Mouse (Mus musculus): ENCODE data around the gene Pip4p1. TPM values are rescaled to one million over a fixed set of nuclear protein-coding genes. Genes with fewer than 3 reads are reported as not detected.
"Not testable (repeated sequence)": the region's sequence is repeated elsewhere in the genome, so short reads cannot be mapped to it uniquely, and the experiment has no call there.

Gene Pip4p1
- polyA plus RNA-seq, 1 experiment from 2014 or later = 52.8 TPM

DNA sequence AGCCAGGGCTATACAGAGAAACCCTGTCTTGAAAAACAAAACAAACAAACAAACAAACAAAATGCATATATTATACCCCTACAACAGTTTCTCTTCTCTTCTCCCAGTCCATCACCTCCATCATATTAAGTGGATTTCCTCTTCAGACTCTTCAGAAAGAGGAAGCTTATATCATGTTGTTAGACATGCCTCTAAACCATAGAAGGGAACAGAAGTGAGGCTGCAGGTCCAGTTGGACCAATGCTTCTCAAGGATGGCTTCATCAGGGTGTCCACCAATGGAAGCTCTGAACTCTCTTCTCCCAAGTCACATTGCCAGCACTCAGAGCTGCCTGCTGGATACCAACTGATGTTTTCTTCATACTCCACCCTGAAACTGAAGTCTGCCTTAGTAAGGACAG, 25.3 kb downstream of the Pip4p1 start:
- H3K9ac ChIP-seq (ENCODE audit: low read length); ATAC-seq (ENCODE audit: insufficient number of reproducible peaks, low FRiP score, low TSS enrichment, low read depth); H3K4me1 ChIP-seq (ENCODE audit: control insufficient read depth, insufficient read depth, low read length); H3K4me3 ChIP-seq (ENCODE audit: low read depth, low read length); H3K4me2 ChIP-seq (ENCODE audit: low read depth, severe bottlenecking); H3K27ac ChIP-seq (replicated peaks; ENCODE audit: low read depth, low read length); DNase-seq (ENCODE audit: low spot score); H3K27me3 ChIP-seq (ENCODE audit: control insufficient read depth, insufficient read depth, low read length); H3K36me3 ChIP-seq (ENCODE audit: control insufficient read depth, insufficient read depth, low read length); H3K9me3 ChIP-seq (ENCODE audit: control insufficient read depth, low read length): not testable (repeated sequence)

DNA sequence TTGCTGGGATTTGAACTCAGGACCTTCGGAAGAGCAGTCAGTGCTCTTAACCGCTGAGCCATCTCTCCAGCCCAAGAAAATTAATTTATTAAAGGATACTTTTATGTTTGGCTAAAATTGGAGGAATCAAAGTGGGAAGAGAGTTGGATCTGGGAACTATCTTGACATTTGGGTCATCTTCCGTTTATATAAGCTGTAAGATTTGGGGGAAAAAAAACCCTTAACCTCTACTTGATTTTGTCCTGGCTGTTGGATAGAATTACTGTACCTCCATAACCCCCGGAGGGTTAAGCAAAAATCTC, 25.9 kb downstream of the Pip4p1 start:
- Histone ChIP-seq H3K9me3 (ENCODE audit: control insufficient read depth, low read length) (no peaks in the 10 kb centered on the region), H3K4me2 (ENCODE audit: low read depth, severe bottlenecking) (no peak overlapping the region), H3K27ac (replicated peaks; ENCODE audit: low read depth, low read length) (no peak overlapping the region), H3K27me3 (ENCODE audit: control insufficient read depth, insufficient read depth, low read length) (no peaks in the 10 kb centered on the region), H3K9ac (ENCODE audit: low read length) (no peak overlapping the region), H3K36me3 (ENCODE audit: control insufficient read depth, insufficient read depth, low read length) (no peaks in the 10 kb centered on the region), H3K4me1 (ENCODE audit: control insufficient read depth, insufficient read depth, low read length) (no peaks in the 10 kb centered on the region; the same call in 1 of the 2 replicates), H3K4me3 (ENCODE audit: low read depth, low read length) (no peak overlapping the region)
- WGBS = 80% methylated on average over 4 of the region's 4 CpGs
- ATAC-seq (ENCODE audit: insufficient number of reproducible peaks, low FRiP score, low TSS enrichment, low read depth) = no peak
- no peak for DNase-seq (ENCODE audit: low spot score)

DNA sequence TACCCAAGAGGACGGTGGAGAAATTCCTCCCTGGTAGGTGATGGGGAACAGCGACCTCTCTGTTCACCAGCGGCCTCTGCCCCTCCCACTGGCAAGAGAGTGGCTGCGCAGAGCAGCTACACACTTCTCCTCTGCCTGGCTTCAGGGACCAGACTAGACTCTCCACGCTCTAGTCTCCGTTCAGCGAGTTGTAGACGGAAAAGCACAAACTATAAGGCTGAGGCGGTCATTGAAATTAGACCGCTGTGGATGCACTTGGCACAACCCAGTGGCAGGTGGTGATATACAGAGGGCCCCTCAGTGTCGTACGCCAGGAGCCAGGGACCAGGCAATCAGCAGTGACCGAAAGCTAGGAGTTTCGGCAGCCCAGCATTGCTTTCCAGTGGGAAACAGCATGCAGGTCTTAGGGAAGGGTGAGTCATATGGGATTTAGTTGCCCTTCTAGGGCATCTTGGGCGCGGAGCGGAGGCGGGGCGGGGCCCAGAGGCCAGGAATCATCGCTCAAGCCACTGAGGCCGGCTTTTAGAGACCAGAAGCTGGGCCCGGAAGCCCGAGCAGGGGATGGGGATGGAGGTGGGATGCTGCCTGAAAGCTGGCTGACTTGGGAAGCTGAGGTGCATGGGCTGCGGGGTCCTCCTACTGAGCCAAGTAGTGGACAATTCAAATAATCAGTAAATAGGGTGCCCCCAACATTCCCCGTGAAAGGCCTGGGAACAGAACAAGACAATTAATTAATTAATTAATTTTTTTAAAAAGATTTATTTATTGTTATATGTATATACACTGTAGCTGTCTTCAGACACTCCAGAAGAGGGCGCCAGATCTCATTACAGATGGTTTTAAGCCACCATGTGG, 26.5 kb downstream of the Pip4p1 start:
- DNase-seq (ENCODE audit: low spot score) = peak; percentile 65

DNA sequence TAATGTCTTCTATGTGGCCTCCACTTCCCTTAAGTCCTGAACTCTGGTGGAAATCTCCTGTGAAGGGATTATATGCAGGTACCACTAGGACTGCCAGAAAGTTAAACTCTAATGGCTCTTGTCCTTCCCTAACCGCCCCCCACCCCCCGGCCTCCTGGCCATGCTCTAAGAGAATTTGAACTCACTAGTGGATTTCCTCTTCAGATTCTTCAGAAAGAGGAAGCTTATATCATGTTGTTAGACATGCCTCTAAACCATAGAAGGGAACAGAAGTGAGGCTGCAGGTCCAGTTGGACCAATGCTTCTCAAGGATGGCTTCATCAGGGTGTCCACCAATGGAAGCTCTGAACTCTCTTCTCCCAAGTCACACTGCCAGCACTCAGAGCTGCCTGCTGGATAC, 32.7 kb downstream of the Pip4p1 start:
- not testable (repeated sequence) for ATAC-seq (ENCODE audit: insufficient number of reproducible peaks, low FRiP score, low TSS enrichment, low read depth); DNase-seq (ENCODE audit: low spot score); H3K9me3 ChIP-seq (ENCODE audit: control insufficient read depth, low read length); H3K36me3 ChIP-seq (ENCODE audit: control insufficient read depth, insufficient read depth, low read length); H3K4me2 ChIP-seq (ENCODE audit: low read depth, severe bottlenecking); H3K9ac ChIP-seq (ENCODE audit: low read length); H3K27ac ChIP-seq (replicated peaks; ENCODE audit: low read depth, low read length); H3K4me1 ChIP-seq (ENCODE audit: control insufficient read depth, insufficient read depth, low read length); H3K4me3 ChIP-seq (ENCODE audit: low read depth, low read length)
- 93% methylated on average over 2 of the region's 2 CpGs for WGBS
- H3K27me3 ChIP-seq (ENCODE audit: control insufficient read depth, insufficient read depth, low read length) = peaks cover 11% of the 10 kb centered on the region; the same call in 1 of the 2 replicates

More for the DNA sequence above, 26.5 kb downstream of the Pip4p1 start:
- H3K27ac ChIP-seq (replicated peaks; ENCODE audit: low read depth, low read length) = 0 out of 2 replicates have a peak overlapping the region, but pooled peaks have one; percentile 8
- peak overlapping the region; percentile 32 for H3K4me3 ChIP-seq (ENCODE audit: low read depth, low read length)
- no peaks in the 10 kb centered on the region; the same call in 1 of the 2 replicates for H3K4me1 ChIP-seq (ENCODE audit: control insufficient read depth, insufficient read depth, low read length)
- peak overlapping the region; percentile 58 for H3K9ac ChIP-seq (ENCODE audit: low read length)
- H3K4me2 ChIP-seq (ENCODE audit: low read depth, severe bottlenecking) = peak overlapping the region; percentile 68
- 4% methylated on average over 26 of the region's 26 CpGs for WGBS
- peak; percentile 81 for ATAC-seq (ENCODE audit: insufficient number of reproducible peaks, low FRiP score, low TSS enrichment, low read depth)
- H3K36me3 ChIP-seq (ENCODE audit: control insufficient read depth, insufficient read depth, low read length) = no peaks in the 10 kb centered on the region
- H3K27me3 ChIP-seq (ENCODE audit: control insufficient read depth, insufficient read depth, low read length) = no peaks in the 10 kb centered on the region
- no peaks in the 10 kb centered on the region for H3K9me3 ChIP-seq (ENCODE audit: control insufficient read depth, low read length)

DNA sequence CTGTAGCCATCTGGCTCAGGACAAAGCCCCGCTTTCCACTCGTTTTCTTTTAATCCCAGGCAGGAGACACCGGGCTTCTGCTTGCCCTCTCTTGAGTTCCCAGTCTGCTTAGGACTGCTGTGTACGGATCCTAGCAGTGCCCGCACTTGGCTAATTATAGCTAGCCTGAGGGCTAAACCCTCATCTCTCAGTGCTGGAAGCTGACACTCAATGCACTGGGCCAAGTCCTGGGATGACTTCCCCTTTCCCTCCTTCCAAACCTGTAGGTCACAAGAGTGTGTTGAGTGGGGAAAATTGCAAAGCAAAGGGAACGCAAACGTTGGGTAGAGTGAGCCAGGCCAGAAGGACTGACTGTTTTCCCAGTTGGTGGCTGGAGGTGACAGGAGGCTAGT, 33.3 kb downstream of the Pip4p1 start, which contains the start of gene Klhl33:
Gene Klhl33, minus strand, starts transcription at position 134 of the 392 bp plus-strand sequence.
- no peak for DNase-seq (ENCODE audit: low spot score)
- Histone ChIP-seq H3K9ac (ENCODE audit: low read length) (peak within 1 kb of the TSS; percentile 41), H3K4me1 (ENCODE audit: control insufficient read depth, insufficient read depth, low read length) (peaks cover 3% of the 10 kb centered on the region; the same call in 1 of the 2 replicates), H3K27me3 (ENCODE audit: control insufficient read depth, insufficient read depth, low read length) (peaks cover 11% of the 10 kb centered on the region; the same call in 1 of the 2 replicates), H3K4me3 (ENCODE audit: low read depth, low read length) (peak within 1 kb of the TSS; percentile 27), H3K9me3 (ENCODE audit: control insufficient read depth, low read length) (no peaks in the 10 kb centered on the region), H3K4me2 (ENCODE audit: low read depth, severe bottlenecking) (peak within 1 kb of the TSS; percentile 51), H3K36me3 (ENCODE audit: control insufficient read depth, insufficient read depth, low read length) (no peaks in the 10 kb centered on the region), H3K27ac (replicated peaks; ENCODE audit: low read depth, low read length) (no peak within 1 kb of the TSS)
- 32% methylated on average over 7 of the region's 7 CpGs for WGBS
- no peak for ATAC-seq (ENCODE audit: insufficient number of reproducible peaks, low FRiP score, low TSS enrichment, low read depth)

DNA sequence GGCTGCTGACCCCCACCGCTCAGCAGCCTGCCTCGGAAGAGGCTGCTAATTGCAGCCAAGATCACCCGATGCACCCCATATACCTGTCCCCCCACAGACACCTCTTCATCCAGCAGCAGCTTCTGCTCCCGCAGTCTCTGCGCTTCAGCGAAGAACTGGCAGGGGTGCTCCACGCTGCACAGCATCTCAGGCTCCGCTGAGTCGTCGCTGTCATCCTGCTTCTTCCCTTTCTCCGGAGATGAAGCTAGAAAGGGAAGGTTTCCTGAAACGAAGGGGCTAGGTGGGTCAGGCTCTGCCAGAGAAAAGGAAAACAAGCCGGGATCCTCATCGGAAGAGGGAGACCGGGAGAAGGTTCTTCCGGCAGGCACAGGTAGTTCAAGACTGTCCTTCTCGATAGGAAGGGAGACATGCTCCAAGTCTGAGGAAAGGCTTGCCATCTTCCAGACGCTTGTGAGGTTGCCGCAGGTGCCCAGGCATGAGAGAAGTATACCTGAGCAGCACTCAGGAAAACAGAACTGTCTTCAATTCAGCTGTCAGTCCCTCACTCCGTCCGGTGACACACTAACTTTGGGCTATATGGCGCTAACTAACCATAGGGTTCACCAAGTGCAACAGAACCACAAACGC, 33.8 kb downstream of the Pip4p1 start:
- DNase-seq (ENCODE audit: low spot score) (peak; percentile 36), ATAC-seq (ENCODE audit: insufficient number of reproducible peaks, low FRiP score, low TSS enrichment, low read depth) (no peak)
- peaks cover 11% of the 10 kb centered on the region; the same call in 1 of the 2 replicates for H3K27me3 ChIP-seq (ENCODE audit: control insufficient read depth, insufficient read depth, low read length)

DNA sequence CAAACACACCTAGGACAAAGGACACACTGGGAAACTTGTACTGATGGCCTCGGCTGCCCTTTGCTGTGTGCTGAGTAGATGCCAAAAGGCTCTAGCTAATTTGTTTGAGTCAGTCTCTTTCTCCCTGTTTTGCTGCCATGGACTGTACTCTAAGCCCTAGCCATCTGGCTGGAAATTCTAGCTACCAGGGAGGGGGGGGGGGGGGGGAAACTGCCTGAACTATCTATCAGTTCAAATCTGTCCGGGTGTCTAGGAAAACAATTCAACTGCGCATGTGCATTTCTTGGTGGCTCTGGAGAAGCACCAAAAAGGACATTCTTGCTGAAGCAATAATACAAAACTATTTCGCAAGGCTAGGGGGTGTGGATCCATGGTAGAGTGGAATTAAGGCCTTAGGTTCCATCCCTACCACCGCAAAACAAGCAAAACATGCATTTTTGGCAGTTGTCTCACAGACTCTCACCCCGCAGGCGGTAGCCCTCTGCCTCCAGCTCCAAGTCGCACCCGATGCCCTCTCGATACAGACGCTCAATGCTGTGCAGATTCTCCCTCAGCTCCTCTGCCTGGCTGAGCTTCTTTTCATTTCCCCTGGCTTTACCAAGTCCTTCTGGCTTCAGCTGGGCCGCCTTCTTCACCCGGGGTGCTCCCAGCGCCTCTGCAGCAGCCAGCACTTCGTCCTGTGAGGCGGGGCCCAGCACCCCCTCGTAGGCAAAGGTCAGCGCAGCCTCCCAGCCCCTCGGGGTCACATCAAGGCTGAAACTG, 34.5 kb downstream of the Pip4p1 start:
- peaks cover 3% of the 10 kb centered on the region; the same call in 1 of the 2 replicates for H3K4me1 ChIP-seq (ENCODE audit: control insufficient read depth, insufficient read depth, low read length)
- H3K9ac ChIP-seq (ENCODE audit: low read length) = peak overlapping the region; percentile 41
- 20% methylated on average over 19 of the region's 19 CpGs for WGBS
- ATAC-seq (ENCODE audit: insufficient number of reproducible peaks, low FRiP score, low TSS enrichment, low read depth) (no peak), DNase-seq (ENCODE audit: low spot score) (peak; percentile 30)
- peak overlapping the region; percentile 27 for H3K4me3 ChIP-seq (ENCODE audit: low read depth, low read length)
- H3K4me2 ChIP-seq (ENCODE audit: low read depth, severe bottlenecking) = peak overlapping the region; percentile 51
- H3K36me3 ChIP-seq (ENCODE audit: control insufficient read depth, insufficient read depth, low read length) = no peaks in the 10 kb centered on the region
- H3K27ac ChIP-seq (replicated peaks; ENCODE audit: low read depth, low read length) = no peak overlapping the region
- H3K27me3 ChIP-seq (ENCODE audit: control insufficient read depth, insufficient read depth, low read length) = peaks cover 11% of the 10 kb centered on the region; the same call in 1 of the 2 replicates
- no peaks in the 10 kb centered on the region for H3K9me3 ChIP-seq (ENCODE audit: control insufficient read depth, low read length)

More for the DNA sequence above, 33.8 kb downstream of the Pip4p1 start:
- H3K27ac ChIP-seq (replicated peaks; ENCODE audit: low read depth, low read length) = no peak overlapping the region
- peak overlapping the region; percentile 51 for H3K4me2 ChIP-seq (ENCODE audit: low read depth, severe bottlenecking)
- H3K36me3 ChIP-seq (ENCODE audit: control insufficient read depth, insufficient read depth, low read length) = no peaks in the 10 kb centered on the region
- H3K9ac ChIP-seq (ENCODE audit: low read length) = peak overlapping the region; percentile 41
- H3K9me3 ChIP-seq (ENCODE audit: control insufficient read depth, low read length) = no peaks in the 10 kb centered on the region
- peak overlapping the region; percentile 27 for H3K4me3 ChIP-seq (ENCODE audit: low read depth, low read length)
- peaks cover 3% of the 10 kb centered on the region; the same call in 1 of the 2 replicates for H3K4me1 ChIP-seq (ENCODE audit: control insufficient read depth, insufficient read depth, low read length)
- 16% methylated on average over 23 of the region's 23 CpGs for WGBS

DNA sequence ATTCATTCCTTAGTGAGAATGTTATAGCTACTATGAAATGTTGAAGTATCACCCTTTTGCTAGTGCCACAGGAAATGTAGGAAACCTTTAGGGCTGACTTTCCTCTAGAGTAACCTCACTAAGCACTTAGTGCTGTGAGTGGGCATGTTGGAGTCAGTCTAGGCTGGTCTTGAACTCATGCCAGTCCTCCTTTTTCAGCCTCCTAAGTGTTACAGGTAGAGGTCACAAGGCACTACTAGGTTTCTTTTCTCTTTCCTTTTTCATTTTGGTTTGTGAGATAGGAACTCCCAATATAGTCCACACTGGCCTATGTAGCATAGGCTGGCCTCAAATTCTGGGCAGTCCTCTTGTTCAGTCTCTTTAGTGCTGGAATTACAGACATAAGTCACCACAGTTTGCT, 35.2 kb downstream of the Pip4p1 start:
- Histone ChIP-seq H3K4me1 (ENCODE audit: control insufficient read depth, insufficient read depth, low read length) (peaks cover 3% of the 10 kb centered on the region; the same call in 1 of the 2 replicates), H3K36me3 (ENCODE audit: control insufficient read depth, insufficient read depth, low read length) (no peaks in the 10 kb centered on the region), H3K27me3 (ENCODE audit: control insufficient read depth, insufficient read depth, low read length) (peaks cover 11% of the 10 kb centered on the region; the same call in 1 of the 2 replicates), H3K4me3 (ENCODE audit: low read depth, low read length) (no peak overlapping the region), H3K9ac (ENCODE audit: low read length) (no peak overlapping the region), H3K4me2 (ENCODE audit: low read depth, severe bottlenecking) (no peak overlapping the region), H3K27ac (replicated peaks; ENCODE audit: low read depth, low read length) (no peak overlapping the region), H3K9me3 (ENCODE audit: control insufficient read depth, low read length) (no peaks in the 10 kb centered on the region)
- ATAC-seq (ENCODE audit: insufficient number of reproducible peaks, low FRiP score, low TSS enrichment, low read depth) = no peak
- no peak for DNase-seq (ENCODE audit: low spot score)

Measured in limb, embryonic 11.5 days (tissue).